Mouse (Mus musculus): Measurements from ENCODE around the gene Palld.

DNA sequence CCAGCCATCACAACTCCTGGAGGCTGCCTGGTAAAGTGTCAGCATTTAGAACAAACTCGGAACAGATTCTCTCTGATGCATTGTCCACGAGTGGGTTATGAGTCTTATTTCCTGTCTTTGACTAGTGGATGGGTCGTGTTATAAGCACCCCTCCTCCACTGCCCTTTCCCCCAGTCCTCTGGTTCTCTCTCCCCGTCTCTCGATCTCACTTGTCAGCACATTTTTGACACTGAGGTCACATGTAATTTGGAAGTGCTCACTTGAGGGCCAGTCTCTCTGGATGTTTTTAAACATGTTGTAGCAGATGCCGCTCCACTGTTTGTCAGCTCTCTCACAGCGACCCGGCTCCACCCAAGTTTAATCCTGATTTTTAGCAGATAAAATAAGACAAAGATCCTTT lies 237.5 kb downstream of the Palld start:
- TF ChIP-seq CTCF (conservative IDR thresholded peaks at IDR 0.05; ENCODE audit: insufficient read depth, insufficient read length, low read depth, low read length): no peak
- no peak for TF ChIP-seq POLR2A (IDR thresholded peaks at IDR 0.05; ENCODE audit: low read depth, low read length)

Measured in kidney, adult 2 months (tissue).